ENCODE assay signal across 9 mouse cellular contexts in the genomic region with DNA sequence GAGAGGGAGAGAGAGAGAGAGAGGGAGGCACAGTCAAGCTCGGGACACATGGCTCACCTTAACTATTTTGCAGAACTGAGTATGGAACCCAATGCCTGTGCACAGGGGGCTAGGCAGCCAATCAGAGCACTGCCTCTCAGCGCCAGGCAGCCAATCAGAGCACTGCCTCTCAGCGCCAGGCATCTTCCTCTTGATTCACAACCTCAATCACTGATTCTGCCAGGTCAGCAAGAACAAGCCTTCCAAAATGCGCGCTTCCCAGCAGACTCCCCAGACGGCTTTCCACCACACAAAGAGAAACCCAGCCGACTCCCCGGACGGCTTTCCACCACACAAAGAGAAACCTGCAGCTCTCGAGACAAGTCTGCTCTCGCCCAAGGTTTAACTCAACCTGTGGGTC. TPM values are rescaled to one million over a fixed set of nuclear protein-coding genes. Genes with fewer than 3 reads are reported as not detected.
DNase-seq lines count a peak whose midpoint lies in the region; ATAC-seq lines count a peak whose summit lies in the region.
"Had no signal": no experiment of that assay in that cellular context is flagged by ENCODE, and none has a peak within 500 bp of the region (broad histone marks: within the 10 kb centered on the region; RNA-seq: fewer than 3 reads in every experiment).

No protein-coding gene starts in this region.

- H3K27ac ChIP-seq in hindbrain, embryonic 14.5 days, result no peak overlapping the region
- H3K27ac ChIP-seq: liver, embryonic 13.5 days had no signal

- H3K36me3 ChIP-seq in hindbrain, embryonic 14.5 days (replicated peaks; ENCODE audit: control insufficient read depth, insufficient read depth), result peaks cover 26% of the 10 kb centered on the region

- no peaks in the 10 kb centered on the region for H3K27me3 ChIP-seq in hindbrain, embryonic 14.5 days (ENCODE audit: control insufficient read depth, insufficient read depth, low read length)
- H3K27me3 ChIP-seq: liver, embryonic 13.5 days had no signal

- peak; percentile 31; the same call in 1 of the 2 replicates for ATAC-seq in frontal cortex, adult (ENCODE audit: low TSS enrichment)
- peak; percentile 58; the same call in 1 of the 2 replicates for ATAC-seq in hindbrain, embryonic 14.5 days (ENCODE audit: low FRiP score)
- ATAC-seq in megakaryocyte-erythroid progenitor cell, adult 5-6 weeks (replicated peaks; ENCODE audit: low FRiP score, low TSS enrichment, poor library complexity, severe bottlenecking), result no peak

- no peak for DNase-seq in frontal cortex, postnatal 14 days (ENCODE audit: low spot score in 2 of 2)
- DNase-seq in testis, postnatal 14 days (ENCODE audit: low spot score), result peak; percentile 44
- no peak for DNase-seq in testis, postnatal 10 days (ENCODE audit: low spot score)
- DNase-seq in hindbrain, embryonic 14.5 days (ENCODE audit: low spot score), result peak; percentile 60
- DNase-seq in neural tube, embryonic 10.5 days (ENCODE audit: extremely low spot score, low spot score), result peak; percentile 27
- DNase-seq in thymus, postnatal 0 days (ENCODE audit: low spot score), result no peak
- DNase-seq: liver, embryonic 13.5 days had no signal

- H3K4me2 ChIP-seq in hindbrain, embryonic 14.5 days (replicated peaks), result peak overlapping the region; percentile 40
- H3K4me2 ChIP-seq: liver, embryonic 13.5 days had no signal

- no peak overlapping the region for H3K4me3 ChIP-seq in hindbrain, embryonic 14.5 days (replicated peaks; ENCODE audit: low read length)
- H3K4me3 ChIP-seq: liver, embryonic 13.5 days had no signal

- peaks cover 18% of the 10 kb centered on the region for H3K4me1 ChIP-seq in hindbrain, embryonic 14.5 days (replicated peaks; ENCODE audit: control insufficient read depth, insufficient read depth, low read length)

- H3K9ac ChIP-seq in hindbrain, embryonic 14.5 days, result no peak overlapping the region
- H3K9ac ChIP-seq: liver, embryonic 13.5 days had no signal

- WGBS in hindbrain, embryonic 14.5 days, result 9% methylated on average over 11 of the region's 11 CpGs

- H3K9me3 ChIP-seq in hindbrain, embryonic 14.5 days (ENCODE audit: control insufficient read depth, low read length), result no peaks in the 10 kb centered on the region
- H3K9me3 ChIP-seq: liver, embryonic 13.5 days had no signal

RNA-seq across cellular contexts. Expression of a gene that starts 11.6 kb away (rescaled TPM):
- polyA plus RNA-seq in hindbrain, embryonic 14.5 days (2014; fragmentation: Nextera tagmentation; extraction: Ambion mirVana), result 0.21 and 0.33 TPM in 2 replicates
- polyA plus RNA-seq in thymus, postnatal 0 days (2015; fragmentation: Nextera tagmentation; extraction: Ambion mirVana), result 1.7 and 2.0 TPM in 2 replicates
- not detected in 2 replicates for total RNA-seq in megakaryocyte-erythroid progenitor cell, adult 5-6 weeks (2014; fragmentation: Nextera tagmentation)
- not detected in 2 replicates for total RNA-seq in megakaryocyte-erythroid progenitor cell, adult 5-6 weeks (2017)

RNA-seq across cellular contexts. Expression of a gene that starts 23.6 kb away (rescaled TPM):
- polyA plus RNA-seq in hindbrain, embryonic 14.5 days (2014; fragmentation: Nextera tagmentation; extraction: Ambion mirVana), result 141 and 144 TPM in 2 replicates
- polyA plus RNA-seq in thymus, postnatal 0 days (2015; fragmentation: Nextera tagmentation; extraction: Ambion mirVana), result 237 and 272 TPM in 2 replicates
- total RNA-seq in megakaryocyte-erythroid progenitor cell, adult 5-6 weeks (2014; fragmentation: Nextera tagmentation), result 166 and 271 TPM in 2 replicates
- 101 and 114 TPM in 2 replicates for total RNA-seq in megakaryocyte-erythroid progenitor cell, adult 5-6 weeks (2017)

Comparison
In these comparisons a context has a peak if more than half of its experiments do, and no peak if none do; other contexts are left out.
1. DNase-seq: peak in testis, postnatal 14 days (single experiment), hindbrain, embryonic 14.5 days (single experiment) and neural tube, embryonic 10.5 days (single experiment); none in frontal cortex, postnatal 14 days (0 of 2), testis, postnatal 10 days (single experiment) and thymus, postnatal 0 days (single experiment).